Mouse (Mus musculus) embryonic fibroblast, embryonic 13.5 days (primary cell): ENCODE results near the gene Lrrc26. TPM values are rescaled to one million over a fixed set of nuclear protein-coding genes. Genes with fewer than 3 reads are reported as not detected.

Experiments used
- H3K27ac ChIP-seq: 2 replicates; pipeline ENCODE4 v1.5.1; 2012; ENCODE audit warnings: low read length, control low read depth, inconsistent platforms; ENCODE audit not compliant: insufficient read depth
- H3K4me1 ChIP-seq: 2 replicates; pipeline ENCODE4 v1.6.1; 2011; ENCODE audit warnings: low read length; ENCODE audit not compliant: control insufficient read depth, insufficient read depth
- H3K4me3 ChIP-seq: 2 replicates; pipeline ENCODE4 v1.5.1; 2011; ENCODE audit warnings: mild to moderate bottlenecking, control low read depth, low read length; ENCODE audit not compliant: insufficient read depth
- CTCF ChIP-seq: IDR thresholded peaks from 2 replicates; pipeline ENCODE4 v1.5.1; 2011; ENCODE audit warnings: mild to moderate bottlenecking, control low read depth, low read length, moderate library complexity, borderline replicate concordance; ENCODE audit not compliant: insufficient read depth
- POLR2A ChIP-seq: IDR thresholded peaks from 2 replicates; pipeline ENCODE4 v1.6.1; 2011; ENCODE audit warnings: low read depth, mild to moderate bottlenecking, control low read depth, low read length, moderate library complexity
- polyA plus RNA-seq: library from polyadenylated mRNA; stranded (reverse); fragments of >200 nt; gene quantifications from 2 replicates; pipeline ENCODE4 v1.2.4, GENCODE M21; 2011; ENCODE audit warnings: low read depth; ENCODE audit not compliant: missing spikeins, insufficient read length

Lrrc26 gene
- polyA plus RNA-seq, 1 experiment: not detected

DNA sequence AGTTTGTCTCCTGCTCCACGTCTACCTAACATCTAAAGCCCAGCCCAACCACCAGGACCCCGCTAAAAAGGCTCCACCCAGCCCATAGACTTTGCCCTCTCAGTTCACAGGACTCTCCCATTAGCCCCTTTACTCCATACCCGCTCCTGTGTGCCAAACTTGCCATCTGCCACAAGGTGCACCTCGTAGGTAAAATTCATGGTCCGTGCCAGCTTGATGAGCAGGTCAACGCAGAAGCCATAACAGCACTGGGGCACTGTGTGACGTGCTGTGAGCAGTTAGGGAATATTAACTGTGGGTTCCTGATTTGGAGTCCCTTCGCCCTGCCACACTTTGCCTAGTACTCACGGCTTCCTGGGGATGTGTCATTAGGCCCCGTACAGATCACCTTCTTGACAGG is 8.3 kb downstream of the Lrrc26 start:
- no peak overlapping the region for H3K4me3 ChIP-seq
- no peak for TF ChIP-seq POLR2A
- no peak for TF ChIP-seq CTCF
- no peaks in the 10 kb centered on the region for H3K4me1 ChIP-seq
- no peak overlapping the region for H3K27ac ChIP-seq

DNA sequence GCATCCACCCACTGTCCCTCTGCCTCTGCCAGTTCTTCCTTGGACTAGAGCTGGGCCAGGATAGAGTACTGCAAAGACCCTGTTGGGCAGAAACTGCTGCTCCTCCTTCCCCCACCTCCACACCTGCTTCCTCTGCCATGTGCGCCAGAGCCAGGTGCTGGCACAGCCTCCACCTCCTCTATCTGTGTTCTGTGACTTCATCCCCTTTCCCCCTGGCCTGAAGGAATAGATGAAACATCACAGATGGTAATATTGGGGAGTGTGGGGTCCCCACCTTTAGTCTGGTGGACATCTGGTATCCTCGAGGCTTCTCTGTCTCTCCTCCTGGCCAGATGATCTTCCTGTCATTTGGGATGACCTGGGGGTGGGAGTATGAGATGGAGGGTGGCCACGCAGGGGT is 13.7 kb downstream of the Lrrc26 start:
- TF ChIP-seq CTCF (no peak), POLR2A (no peak)
- H3K27ac ChIP-seq: no peak overlapping the region
- no peaks in the 10 kb centered on the region for H3K4me1 ChIP-seq
- no peak overlapping the region for H3K4me3 ChIP-seq

DNA sequence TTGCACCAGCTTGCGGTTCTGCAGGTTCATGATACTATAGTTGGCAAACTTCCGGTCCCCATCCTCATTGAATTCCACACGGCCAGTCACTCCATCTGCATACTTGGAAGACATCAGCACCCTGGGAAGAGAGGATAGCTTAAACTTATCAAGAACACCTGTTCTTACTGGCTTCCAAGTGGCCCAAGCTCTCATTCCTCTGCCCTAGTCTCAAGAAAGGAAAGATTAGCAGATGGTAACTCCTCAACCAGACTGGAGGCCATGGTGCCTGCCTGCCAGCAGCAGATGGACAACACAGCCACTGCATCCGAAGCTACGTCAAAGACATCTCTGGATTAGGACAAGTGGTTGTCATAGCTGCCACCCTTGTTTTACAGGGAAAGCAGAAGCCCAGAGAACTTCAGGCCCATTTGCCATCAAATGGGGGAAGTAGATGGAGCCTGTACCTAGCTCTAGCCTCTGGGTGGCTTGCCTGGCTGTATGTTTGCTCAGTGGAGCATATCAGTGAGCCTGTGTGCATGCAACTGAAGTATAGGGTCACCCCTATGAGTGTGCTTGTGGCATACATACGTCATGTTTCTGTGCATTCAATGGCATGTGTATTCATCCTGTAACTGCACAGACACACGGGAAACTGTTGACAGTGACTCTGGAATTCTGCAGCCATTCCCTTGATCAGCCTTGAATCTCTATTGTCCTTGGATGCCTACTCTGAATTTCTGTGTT is 14.4 kb downstream of the Lrrc26 start:
- Histone ChIP-seq H3K4me1 (no peaks in the 10 kb centered on the region), H3K4me3 (no peak overlapping the region), H3K27ac (no peak overlapping the region)
- TF ChIP-seq POLR2A (no peak), CTCF (no peak)

DNA sequence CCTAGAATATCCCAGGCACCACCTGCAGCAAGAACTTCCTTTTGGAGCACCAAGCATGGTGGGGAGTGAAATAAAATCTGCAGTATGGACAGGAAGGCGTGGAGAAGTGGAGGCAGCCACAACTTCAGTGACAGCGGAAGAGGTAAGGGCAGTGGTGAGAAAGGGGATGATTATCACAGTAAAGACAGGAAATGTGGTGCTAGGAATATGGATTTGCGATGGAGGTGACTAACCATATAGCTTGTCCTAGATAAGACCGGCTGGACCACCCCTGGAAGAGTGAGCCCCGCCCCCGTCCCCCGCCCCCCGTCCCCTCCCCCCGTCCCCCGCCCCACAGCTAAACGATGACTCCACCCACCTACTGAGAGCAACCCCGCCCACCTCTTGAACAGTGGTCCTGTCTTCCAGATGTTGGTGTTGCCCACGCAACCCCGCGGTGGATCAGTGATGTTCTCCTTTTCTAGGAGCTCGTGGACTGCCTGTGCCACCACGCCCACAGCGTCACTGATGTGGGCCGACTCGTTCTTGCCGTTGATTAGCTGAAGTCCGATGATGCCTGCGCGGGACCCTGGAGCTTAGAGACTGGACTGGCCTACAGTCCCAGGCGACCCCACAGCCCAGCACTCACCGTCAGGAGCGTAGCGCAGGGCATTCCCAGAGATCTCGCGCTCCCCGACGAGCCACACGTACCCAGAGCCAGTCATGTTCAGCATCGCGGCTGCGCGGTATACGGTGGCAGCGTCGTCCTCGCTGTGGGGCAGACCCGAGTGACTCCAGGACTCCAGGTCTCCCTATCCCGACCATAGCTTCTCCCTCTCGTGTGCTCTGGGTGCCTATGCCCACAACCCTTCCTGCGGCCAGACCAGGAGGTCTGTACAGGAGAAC is 15.2 kb downstream of the Lrrc26 start:
- Histone ChIP-seq H3K27ac (no peak overlapping the region), H3K4me3 (peak overlapping the region; percentile 27), H3K4me1 (no peaks in the 10 kb centered on the region)
- TF ChIP-seq POLR2A: peak; percentile 53; the same call in 1 of the 2 replicates
- no peak for TF ChIP-seq CTCF

DNA sequence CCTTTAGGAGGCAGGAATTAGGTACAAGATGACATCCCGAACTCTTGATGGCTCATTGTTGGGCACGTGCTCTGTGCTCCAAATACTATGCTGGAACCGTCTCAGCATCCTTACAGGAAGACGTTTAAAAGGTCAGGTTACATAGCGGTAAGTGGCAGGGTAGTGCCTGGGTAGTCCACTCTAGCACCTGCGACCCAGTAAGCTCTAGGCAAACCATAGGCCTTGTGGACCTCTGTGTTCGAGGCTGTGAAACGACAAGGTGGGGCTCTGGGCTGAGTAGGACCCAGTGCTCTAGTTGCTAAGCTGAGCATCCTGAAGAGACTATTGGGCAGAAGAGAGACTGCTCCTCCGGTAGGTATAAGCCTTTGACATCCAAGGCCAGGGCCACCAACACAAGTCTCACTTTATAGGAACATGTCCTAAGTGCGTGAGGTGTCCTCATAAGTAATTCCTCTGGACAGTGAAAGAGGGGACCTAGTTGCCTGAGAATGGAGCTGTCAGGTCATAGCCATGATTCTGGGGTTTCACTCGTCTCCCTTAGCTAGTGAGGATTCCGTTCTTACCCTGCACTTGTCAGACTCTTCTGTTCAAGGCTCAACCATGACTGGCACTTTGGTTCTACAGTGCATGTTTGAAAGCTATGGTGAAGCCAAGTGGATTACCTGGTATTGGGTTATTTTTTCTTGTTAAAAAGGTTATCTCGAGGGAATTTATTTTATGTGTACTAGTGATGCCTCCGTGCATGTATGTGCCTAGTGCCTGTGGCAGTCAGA is 16.1 kb downstream of the Lrrc26 start:
- TF ChIP-seq POLR2A (no peak), CTCF (no peak)
- H3K4me1 ChIP-seq: no peaks in the 10 kb centered on the region
- no peak overlapping the region for H3K27ac ChIP-seq
- peak overlapping the region; percentile 27; the same call in 1 of the 2 replicates for H3K4me3 ChIP-seq

DNA sequence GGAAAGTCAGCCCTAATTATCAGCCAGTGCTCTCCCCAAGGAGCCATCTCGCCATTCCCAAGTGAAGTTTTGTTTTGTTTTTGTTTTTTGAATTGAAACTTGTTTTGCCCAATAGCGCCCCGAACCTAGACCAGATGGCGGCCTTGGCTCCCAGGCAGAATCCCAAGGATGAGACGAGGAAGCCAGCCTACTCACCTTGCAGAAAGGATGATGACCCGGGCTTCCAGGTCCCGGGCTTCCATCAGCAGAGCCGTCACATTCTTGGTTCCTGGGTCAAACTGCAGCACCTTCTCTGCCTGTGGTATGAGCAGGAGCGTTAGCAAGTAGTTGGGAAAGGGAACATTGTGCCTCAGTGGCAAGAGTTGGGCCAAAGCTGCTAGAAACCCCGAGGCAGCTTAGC is 20.5 kb downstream of the Lrrc26 start:
- Histone ChIP-seq H3K4me3 (no peak overlapping the region), H3K27ac (no peak overlapping the region), H3K4me1 (no peaks in the 10 kb centered on the region)
- TF ChIP-seq POLR2A (no peak), CTCF (no peak)

DNA sequence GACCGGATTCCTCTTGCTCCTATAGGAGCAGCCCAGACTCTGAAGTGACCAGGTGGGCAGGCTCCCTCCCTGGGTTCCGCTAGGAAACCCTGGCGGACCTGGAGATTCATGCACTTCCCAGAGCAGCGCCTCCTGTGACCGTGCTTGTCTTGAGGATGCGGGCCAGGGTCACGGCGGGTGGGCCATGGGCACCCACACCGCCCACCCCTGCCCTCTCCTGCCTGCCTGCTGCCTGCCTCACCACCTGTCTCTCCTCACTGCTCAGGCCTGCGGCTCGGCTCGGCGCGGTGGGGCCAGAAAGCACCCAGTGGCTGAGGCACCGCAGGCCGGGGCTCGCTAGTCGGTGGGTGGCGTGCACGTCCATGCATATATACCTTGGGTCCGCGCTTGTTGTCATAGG is 21.3 kb downstream of the Lrrc26 start:
- no peak overlapping the region for H3K4me3 ChIP-seq
- no peaks in the 10 kb centered on the region for H3K4me1 ChIP-seq
- TF ChIP-seq CTCF: no peak
- no peak for TF ChIP-seq POLR2A
- no peak overlapping the region for H3K27ac ChIP-seq

DNA sequence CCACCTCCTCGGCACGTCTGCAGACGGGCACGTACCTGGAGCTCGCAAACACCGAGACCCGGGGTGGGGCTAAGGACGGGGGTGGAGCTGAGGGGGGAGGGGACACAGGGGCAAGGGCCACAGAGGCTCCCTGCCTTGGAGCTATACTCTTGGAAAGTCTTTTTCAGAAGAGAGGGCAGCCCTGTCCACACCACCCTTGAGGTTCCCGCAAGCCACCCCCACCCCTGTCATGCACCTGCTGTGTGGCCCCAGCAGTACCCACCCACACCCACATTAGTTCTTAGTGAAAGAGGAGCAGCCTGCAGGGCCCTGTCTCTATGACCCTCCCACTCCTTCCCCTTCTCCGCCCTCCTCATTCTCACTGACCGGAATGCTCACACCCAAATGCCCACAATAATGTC is 21.8 kb downstream of the Lrrc26 start:
- TF ChIP-seq CTCF (no peak), POLR2A (no peak)
- H3K4me3 ChIP-seq: no peak overlapping the region
- H3K4me1 ChIP-seq: no peaks in the 10 kb centered on the region
- no peak overlapping the region for H3K27ac ChIP-seq

DNA sequence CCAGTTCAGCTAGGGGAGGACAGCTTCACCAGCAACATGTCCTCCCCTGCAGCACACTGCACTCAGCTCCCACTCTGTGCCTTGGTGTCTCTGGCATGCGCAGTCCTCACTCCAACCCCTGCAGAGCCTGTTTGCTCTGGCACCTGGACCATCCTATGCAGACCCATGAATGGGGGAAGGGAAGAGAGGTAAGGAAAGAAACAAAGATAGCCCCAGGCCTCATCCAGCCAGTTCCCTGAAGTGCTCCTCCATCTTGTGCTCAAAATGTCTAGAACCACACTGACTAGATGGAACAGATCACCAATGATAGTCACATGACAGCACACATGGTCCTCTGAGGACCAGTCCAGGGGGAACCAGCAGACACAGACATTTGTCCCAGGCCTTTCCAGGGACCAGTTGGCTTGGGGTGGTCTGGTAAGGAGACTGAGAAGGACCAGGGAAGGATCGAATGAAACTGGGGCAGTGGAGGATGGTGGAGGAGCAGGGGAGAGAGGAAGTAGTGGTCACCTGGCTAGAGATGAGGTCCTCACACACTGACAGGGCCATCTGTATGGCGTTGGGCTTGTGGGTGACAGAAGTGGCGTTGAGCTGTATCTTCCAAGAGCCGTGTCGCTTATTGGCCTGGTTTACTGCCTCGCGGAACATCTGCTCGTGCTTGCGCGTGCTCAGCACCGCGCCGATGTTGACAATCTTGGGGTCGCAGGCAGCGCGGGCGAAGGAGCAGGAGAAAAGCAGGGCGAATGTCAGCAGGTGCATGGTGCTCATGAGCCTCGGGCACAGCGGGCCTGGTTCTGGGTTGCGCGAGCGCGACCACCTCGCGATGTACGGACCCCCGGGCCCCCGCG is 28.6 kb downstream of the Lrrc26 start:
- Histone ChIP-seq H3K4me3 (no peak overlapping the region), H3K4me1 (no peaks in the 10 kb centered on the region), H3K27ac (no peak overlapping the region)
- TF ChIP-seq POLR2A: no peak
- TF ChIP-seq CTCF: no peak
